Mouse (Mus musculus) myocyte (in vitro differentiated cells): ENCODE results near the gene Higd2a. TPM values are rescaled to one million over a fixed set of nuclear protein-coding genes. Genes with fewer than 3 reads are reported as not detected.
A peak's percentile ranks its signal among the peaks of the same experiment; 100 is the strongest.

Experiments
- H3K27me3 ChIP-seq: one replicate; pipeline ENCODE4 v1.6.1; 2011; ENCODE audit not compliant: control insufficient read depth, insufficient read depth, insufficient read length
- H3K36me3 ChIP-seq: one replicate; pipeline ENCODE4 v1.6.1; 2011; ENCODE audit not compliant: control insufficient read depth, insufficient read depth
- H3K4me2 ChIP-seq: one replicate; pipeline ENCODE4 v1.6.1; 2011; ENCODE audit warnings: low read depth, control low read depth
- H3K4me3 ChIP-seq: one replicate; pipeline ENCODE4 v1.5.1; 2011; ENCODE audit warnings: mild to moderate bottlenecking, control low read depth, moderate library complexity
- H3K79me2 ChIP-seq: one replicate; pipeline ENCODE4 v1.6.1; 2011; ENCODE audit not compliant: control insufficient read depth, insufficient read depth
- H3ac ChIP-seq: one replicate; pipeline ENCODE4 v1.6.1; 2011; ENCODE audit not compliant: control insufficient read depth, insufficient read length
- CEBPB ChIP-seq: IDR thresholded peaks from 2 replicates; pipeline ENCODE4 v1.6.1; 2011; ENCODE audit warnings: mild to moderate bottlenecking, moderate library complexity; ENCODE audit not compliant: poor library complexity, insufficient read depth, severe bottlenecking
- E2F4 ChIP-seq: IDR thresholded peaks from one replicate; pipeline ENCODE4 v1.6.1; 2011; ENCODE audit warnings: mild to moderate bottlenecking, control low read depth, moderate library complexity; ENCODE audit not compliant: insufficient read depth
- MAX ChIP-seq: IDR thresholded peaks from one replicate; pipeline ENCODE4 v1.6.1; 2011; ENCODE audit warnings: low read depth, mild to moderate bottlenecking, control low read depth
- MYOD1 ChIP-seq, 3 experiments: IDR thresholded peaks; one replicate each; pipeline ENCODE4 v1.6.1; 2011; ENCODE audit warnings: control low read depth in 2 of 3, low read depth in 2 of 3, mild to moderate bottlenecking in 2 of 3, moderate library complexity in 1 of 3; ENCODE audit not compliant: insufficient read length in 2 of 3, control insufficient read depth in 1 of 3
- MYOG ChIP-seq, 3 experiments: IDR thresholded peaks; one replicate each; pipeline ENCODE4 v1.6.1; 2011; ENCODE audit warnings: control low read depth in 2 of 3, low read depth in 2 of 3, mild to moderate bottlenecking in 2 of 3; ENCODE audit not compliant: insufficient read length in 2 of 3, control insufficient read depth in 1 of 3, insufficient read depth in 1 of 3
- POLR2A ChIP-seq: IDR thresholded peaks from one replicate; pipeline ENCODE4 v1.6.1; 2011; ENCODE audit warnings: low read depth, mild to moderate bottlenecking, control low read depth, moderate library complexity; ENCODE audit not compliant: insufficient read length
- POLR2AphosphoS2 ChIP-seq: IDR thresholded peaks from one replicate; pipeline ENCODE4 v1.6.1; 2011; ENCODE audit warnings: low read depth, control low read depth; ENCODE audit not compliant: insufficient read length
- REST ChIP-seq: IDR thresholded peaks from one replicate; pipeline ENCODE4 v1.6.1; 2011; ENCODE audit warnings: mild to moderate bottlenecking, control low read depth, moderate library complexity; ENCODE audit not compliant: insufficient read depth, insufficient read length
- SRF ChIP-seq: IDR thresholded peaks from one replicate; pipeline ENCODE4 v1.6.1; 2011; ENCODE audit warnings: low read depth; ENCODE audit not compliant: control insufficient read depth, insufficient read length
- TCF12 ChIP-seq: IDR thresholded peaks from one replicate; pipeline ENCODE4 v1.6.1; 2011; ENCODE audit warnings: mild to moderate bottlenecking, control low read depth; ENCODE audit not compliant: poor library complexity, insufficient read depth, severe bottlenecking
- TCF3 ChIP-seq: IDR thresholded peaks from one replicate; pipeline ENCODE4 v1.6.1; 2011; ENCODE audit warnings: low read depth, control low read depth; ENCODE audit not compliant: insufficient read length
- USF1 ChIP-seq: IDR thresholded peaks from one replicate; pipeline ENCODE4 v1.6.1; 2011; ENCODE audit warnings: low read depth, mild to moderate bottlenecking, control low read depth, moderate library complexity
- polyA plus RNA-seq: library from polyadenylated mRNA; unstranded; fragments of >200 nt; fragmentation: generic; extraction: Trizol; gene quantifications from one replicate; pipeline ENCODE4 v1.2.1, GENCODE M21; 2012; ENCODE audit warnings: missing spikeins

Higd2a gene
- polyA plus RNA-seq, 1 experiment: 234 TPM

DNA sequence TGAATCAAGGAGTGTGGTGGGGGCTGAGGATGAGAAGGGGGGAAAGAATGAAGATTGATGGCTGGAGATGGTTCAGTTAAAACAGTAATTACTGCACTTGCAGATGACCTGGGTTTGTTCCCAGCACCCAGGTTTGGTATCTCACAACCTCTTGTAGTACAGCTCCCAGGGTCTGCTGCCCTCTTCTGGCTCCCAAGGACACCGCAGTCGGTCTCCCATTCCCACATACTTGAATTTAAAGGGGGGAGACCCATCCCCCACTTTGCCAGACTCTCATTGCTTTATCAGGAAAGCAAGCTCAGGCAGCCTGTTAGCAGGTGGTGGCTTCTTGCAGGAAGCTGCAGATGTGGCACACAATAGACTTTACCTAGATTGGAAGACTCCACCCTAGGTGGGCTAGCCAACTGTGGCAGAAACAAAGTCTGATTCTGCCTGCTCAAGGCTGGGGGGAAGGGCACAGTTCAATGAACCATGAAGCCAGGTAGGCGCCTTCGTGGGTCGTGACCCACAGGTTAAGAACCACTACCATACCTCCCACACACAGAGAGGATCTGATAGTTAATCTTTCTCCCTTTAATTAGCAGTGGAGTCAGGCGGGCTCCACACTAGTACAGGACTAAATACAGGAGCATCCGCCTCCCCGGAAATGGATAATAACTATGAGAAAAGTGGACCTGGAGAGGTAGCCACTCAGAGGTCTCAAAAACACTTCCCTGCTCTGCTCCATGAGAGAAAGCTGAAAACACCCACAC lies 24.2 kb upstream of the Higd2a start:
- Histone ChIP-seq H3K36me3 (no peaks in the 10 kb centered on the region), H3ac (no peak overlapping the region), H3K27me3 (no peaks in the 10 kb centered on the region), H3K4me2 (peak overlapping the region; percentile 88), H3K4me3 (peak overlapping the region; percentile 69), H3K79me2 (peaks cover 30% of the 10 kb centered on the region)
- no peak for TF ChIP-seq MYOG (IDR thresholded peaks at IDR 0.05; ENCODE audit: control insufficient read depth in 1 of 3, insufficient read depth in 1 of 3, insufficient read length in 2 of 3, low read depth in 2 of 3)
- TF ChIP-seq SRF: no peak

- peaks cover 16% of the 10 kb centered on the region for H3K79me2 ChIP-seq
- H3K4me2 ChIP-seq: no peak overlapping the region
- no peak overlapping the region for H3K4me3 ChIP-seq
- H3K36me3 ChIP-seq: no peaks in the 10 kb centered on the region
- H3ac ChIP-seq: no peak overlapping the region
- H3K27me3 ChIP-seq: no peaks in the 10 kb centered on the region
- TF ChIP-seq SRF: no peak
- no peak for TF ChIP-seq MYOD1 (IDR thresholded peaks at IDR 0.05; ENCODE audit: control insufficient read depth in 1 of 3, insufficient read length in 2 of 3, low read depth in 2 of 3)
- no peak for TF ChIP-seq USF1
- no peak for TF ChIP-seq E2F4
- TF ChIP-seq MAX: no peak
- TF ChIP-seq CEBPB: no peak
- no peak for TF ChIP-seq TCF12
- no peak for TF ChIP-seq MYOG (IDR thresholded peaks at IDR 0.05; ENCODE audit: control insufficient read depth in 1 of 3, insufficient read depth in 1 of 3, insufficient read length in 2 of 3, low read depth in 2 of 3)
- no peak for TF ChIP-seq REST
- no peak for TF ChIP-seq POLR2AphosphoS2
- TF ChIP-seq TCF3: no peak
- no peak for TF ChIP-seq POLR2A
Measured at GRCm38 (mm10) chr13:54568380-54568779, 21.6 kb upstream of the Higd2a start.

DNA sequence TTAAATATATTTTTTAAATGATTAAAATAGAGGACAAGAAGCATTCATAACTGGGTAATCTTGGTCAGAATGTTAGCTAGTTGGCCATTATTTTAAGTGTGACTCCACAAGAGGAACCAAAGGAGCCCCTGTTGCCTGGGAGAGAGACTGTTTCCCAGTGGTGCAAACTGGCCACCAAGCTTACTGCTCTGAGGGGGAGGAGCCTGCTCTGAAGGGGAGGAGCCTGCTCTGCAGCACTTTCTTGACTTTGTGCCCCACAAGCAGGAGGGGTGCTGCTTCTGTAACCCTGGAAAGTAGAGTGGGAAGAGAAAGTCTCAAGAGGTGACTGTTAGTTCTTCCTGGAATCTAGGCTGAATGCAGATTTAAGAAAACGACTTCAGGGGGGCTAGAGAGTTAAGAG lies 20.7 kb upstream of the Higd2a start:
- Histone ChIP-seq H3ac (no peak overlapping the region), H3K36me3 (no peaks in the 10 kb centered on the region), H3K27me3 (no peaks in the 10 kb centered on the region), H3K4me3 (no peak overlapping the region), H3K4me2 (no peak overlapping the region), H3K79me2 (peaks cover 7% of the 10 kb centered on the region)
- TF ChIP-seq MYOG (IDR thresholded peaks at IDR 0.05; ENCODE audit: control insufficient read depth in 1 of 3, insufficient read depth in 1 of 3, insufficient read length in 2 of 3, low read depth in 2 of 3) (no peak), REST (no peak), MYOD1 (IDR thresholded peaks at IDR 0.05; ENCODE audit: control insufficient read depth in 1 of 3, insufficient read length in 2 of 3, low read depth in 2 of 3) (no peak), POLR2AphosphoS2 (no peak), CEBPB (no peak), TCF12 (no peak), POLR2A (no peak), E2F4 (no peak), USF1 (no peak), SRF (no peak), MAX (no peak), TCF3 (no peak)

DNA sequence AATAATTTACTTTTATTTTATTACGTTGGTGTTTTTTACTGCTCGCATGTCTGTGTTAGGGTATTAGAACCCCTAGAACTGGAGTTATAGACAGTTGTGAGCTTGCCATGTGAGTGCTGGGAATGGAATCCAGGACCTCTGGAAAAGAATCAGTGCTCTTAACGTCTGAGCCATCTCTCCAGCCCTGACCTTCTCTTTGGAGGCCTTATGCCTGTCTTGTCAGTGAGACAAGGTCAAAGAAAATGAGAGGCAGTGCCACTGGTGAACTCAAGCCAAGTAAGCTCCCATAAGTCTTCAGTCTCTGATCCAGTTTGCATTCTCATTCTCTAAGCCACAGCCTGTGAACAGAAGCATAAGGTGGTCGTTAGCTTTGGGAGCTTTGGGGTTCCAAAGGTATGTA lies 19.3 kb upstream of the Higd2a start:
- peaks cover 5% of the 10 kb centered on the region for H3K79me2 ChIP-seq
- no peaks in the 10 kb centered on the region for H3K27me3 ChIP-seq
- no peaks in the 10 kb centered on the region for H3K36me3 ChIP-seq
- no peak overlapping the region for H3ac ChIP-seq
- TF ChIP-seq USF1 (no peak), SRF (no peak), MAX (no peak)
- H3K4me2 ChIP-seq: no peak overlapping the region
- H3K4me3 ChIP-seq: no peak overlapping the region

GRCm38 (mm10) chr13:54571637-54572036 lies 18.4 kb upstream of the Higd2a start:
- Histone ChIP-seq H3K4me3 (no peak overlapping the region), H3K4me2 (no peak overlapping the region), H3K79me2 (peaks cover 14% of the 10 kb centered on the region), H3K36me3 (no peaks in the 10 kb centered on the region), H3ac (no peak overlapping the region), H3K27me3 (no peaks in the 10 kb centered on the region)
- TF ChIP-seq MYOD1 (IDR thresholded peaks at IDR 0.05; ENCODE audit: control insufficient read depth in 1 of 3, insufficient read length in 2 of 3, low read depth in 2 of 3): no peak
- no peak for TF ChIP-seq SRF
- TF ChIP-seq MAX: no peak
- TF ChIP-seq E2F4: no peak
- no peak for TF ChIP-seq TCF3
